Mouse (Mus musculus): ENCODE data around the gene Wwox.

The Wwox gene

GRCm38 (mm10) chr8:115007280-115007679, 567.8 kb downstream of the Wwox start:
- in situ Hi-C loops (cut with MboI, MseI), result no loop called here

GRCm38 (mm10) chr8:115008624-115009620, 569.5 kb downstream of the Wwox start:
- in situ Hi-C loops (cut with MboI, MseI), result no loop called here

GRCm38 (mm10) chr8:115009897-115010768, 570.7 kb downstream of the Wwox start:
- in situ Hi-C loops (cut with MboI, MseI), result no loop called here

- in situ Hi-C loops (cut with MboI, MseI), result no loop called here
Measured at GRCm38 (mm10) chr8:115010769-115011073, 571.3 kb downstream of the Wwox start.

- in situ Hi-C loops (cut with MboI, MseI), result no loop called here
Measured at GRCm38 (mm10) chr8:115019661-115020060, 580.2 kb downstream of the Wwox start.

- in situ Hi-C loops (cut with MboI, MseI), result no loop called here
Measured at GRCm38 (mm10) chr8:115021731-115022130, 582.3 kb downstream of the Wwox start.

GRCm38 (mm10) chr8:115024062-115024461, 584.6 kb downstream of the Wwox start:
- in situ Hi-C loops (cut with MboI, MseI), result no loop called here

- in situ Hi-C loops (cut with MboI, MseI), result no loop called here
Measured at GRCm38 (mm10) chr8:115025390-115026098, 586.1 kb downstream of the Wwox start.

GRCm38 (mm10) chr8:115026201-115026600, 586.7 kb downstream of the Wwox start:
- in situ Hi-C loops (cut with MboI, MseI), result no loop called here

- in situ Hi-C loops (cut with MboI, MseI), result no loop called here
Measured at GRCm38 (mm10) chr8:115033194-115033593, 593.7 kb downstream of the Wwox start.

- in situ Hi-C loops (cut with MboI, MseI), result no loop called here
Measured at GRCm38 (mm10) chr8:115036016-115036415, 596.6 kb downstream of the Wwox start.

- in situ Hi-C loops (cut with MboI, MseI), result no loop called here
Measured at GRCm38 (mm10) chr8:115038426-115038825, 599.0 kb downstream of the Wwox start.

- in situ Hi-C loops (cut with MboI, MseI), result loop anchor here (10.0 kb wide), 2 partner anchors 359 to 1401 kb away; partner anchors contain the start of gene Syce1l
Measured at GRCm38 (mm10) chr8:115045746-115046145, 606.3 kb downstream of the Wwox start.

- in situ Hi-C loops (cut with MboI, MseI), result loop anchor here (10.0 kb wide), 2 partner anchors 358 to 1402 kb away; partner anchors contain the start of gene Syce1l
Measured at GRCm38 (mm10) chr8:115046496-115046895, 607.0 kb downstream of the Wwox start.

- in situ Hi-C loops (cut with MboI, MseI), result no loop called here
Measured at GRCm38 (mm10) chr8:115058193-115058835, 618.9 kb downstream of the Wwox start.

- in situ Hi-C loops (cut with MboI, MseI), result loop anchor here (10.0 kb wide), 1 partner anchor 179 kb away; no protein-coding TSS in a partner anchor
Measured at GRCm38 (mm10) chr8:115063623-115064022, 624.2 kb downstream of the Wwox start.

- in situ Hi-C loops (cut with MboI, MseI), result loop anchor here (10.0 kb wide), 1 partner anchor 180 kb away; no protein-coding TSS in a partner anchor
Measured at GRCm38 (mm10) chr8:115064691-115065090, 625.2 kb downstream of the Wwox start.

GRCm38 (mm10) chr8:115065386-115065785, 625.9 kb downstream of the Wwox start:
- in situ Hi-C loops (cut with MboI, MseI), result loop anchor here (10.0 kb wide), 1 partner anchor 181 kb away; no protein-coding TSS in a partner anchor

- in situ Hi-C loops (cut with MboI, MseI), result loop anchor here (10.0 kb wide), 1 partner anchor 182 kb away; no protein-coding TSS in a partner anchor
Measured at GRCm38 (mm10) chr8:115066550-115067058, 627.1 kb downstream of the Wwox start.

- in situ Hi-C loops (cut with MboI, MseI), result loop anchor here (10.0 kb wide), 1 partner anchor 184 kb away; no protein-coding TSS in a partner anchor
Measured at GRCm38 (mm10) chr8:115068723-115069122, 629.3 kb downstream of the Wwox start.
